Mouse (Mus musculus): ENCODE measurements at regions not wholly inside any gene's neighbourhood (a gene's known extent, or its start where the extent isn't known, plus 50 kb on each side); places are given as distances from the start of the nearest gene placed in this dataset.

DNA sequence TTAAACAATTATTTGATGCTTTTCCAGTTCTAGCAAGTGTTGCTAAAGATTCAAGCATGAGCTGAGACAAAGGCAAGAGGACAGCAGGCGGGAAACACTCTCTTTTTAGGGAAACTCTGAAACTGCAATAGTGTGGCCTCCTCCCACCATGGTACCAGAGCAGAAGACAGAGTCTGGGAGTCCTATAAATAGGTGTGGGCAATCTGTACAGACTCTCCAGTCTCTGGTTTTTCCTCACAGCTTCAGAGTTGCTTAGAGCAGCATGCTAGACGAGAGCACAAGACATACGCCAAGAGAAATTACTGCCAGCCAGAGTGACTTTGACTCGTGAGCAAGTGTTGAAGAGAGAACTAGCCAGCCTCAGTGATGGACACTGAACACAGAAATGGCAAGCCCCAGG is 340.3 kb upstream of the Galnt5 start:
- Histone ChIP-seq H3K4me1 (ENCODE audit: control insufficient read depth, insufficient read depth) (no peaks in the 10 kb centered on the region), H3K4me3 (ENCODE audit: low read depth, low read length) (no peak overlapping the region), H3K36me3 (replicated peaks; ENCODE audit: control insufficient read depth, insufficient read depth, low read length) (no peaks in the 10 kb centered on the region), H3K27ac (ENCODE audit: low read depth) (no peak overlapping the region), H3K9me3 (replicated peaks; ENCODE audit: control insufficient read depth, low read length) (no peaks in the 10 kb centered on the region), H3K9ac (replicated peaks; ENCODE audit: low read depth, low read length) (no peak overlapping the region), H3K27me3 (ENCODE audit: control insufficient read depth, insufficient read depth, low read length) (no peaks in the 10 kb centered on the region), H3K4me2 (ENCODE audit: low read depth, low read length) (no peak overlapping the region)
- DNase-seq (ENCODE audit: low spot score) (no peak), ATAC-seq (ENCODE audit: insufficient read depth, low read depth) (no peak)
- WGBS, result 59% methylated on average over 4 of the region's 4 CpGs
- TF ChIP-seq CTCF (IDR thresholded peaks at IDR 0.05; ENCODE audit: low read depth) (no peak), EP300 (IDR thresholded peaks at IDR 0.05; ENCODE audit: low read depth) (no peak)

DNA sequence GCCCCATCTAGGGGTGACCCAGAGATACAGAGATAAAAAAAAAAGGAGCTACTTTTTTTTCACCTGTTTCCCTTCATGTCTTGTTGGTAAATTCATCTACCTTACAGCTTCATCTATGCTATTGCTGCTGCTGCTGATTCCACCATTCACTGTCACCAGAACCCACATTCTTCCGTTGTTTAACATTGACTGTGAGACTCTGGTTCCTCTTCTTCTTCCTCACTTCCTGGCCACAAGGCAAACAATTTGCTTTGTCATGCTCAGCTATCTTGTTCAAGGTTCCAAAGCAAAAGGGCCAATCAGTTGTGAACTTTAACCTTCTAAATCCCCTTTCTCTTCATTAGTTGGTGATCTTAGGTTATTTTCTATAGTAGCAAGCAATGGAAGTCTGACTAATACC is 335.8 kb upstream of the Galnt5 start:
- TF ChIP-seq EP300 (IDR thresholded peaks at IDR 0.05; ENCODE audit: low read depth), result no peak
- no peak for TF ChIP-seq CTCF (IDR thresholded peaks at IDR 0.05; ENCODE audit: low read depth)
- H3K4me2 ChIP-seq (ENCODE audit: low read depth, low read length), result no peak overlapping the region
- no peaks in the 10 kb centered on the region for H3K36me3 ChIP-seq (replicated peaks; ENCODE audit: control insufficient read depth, insufficient read depth, low read length)
- DNase-seq (ENCODE audit: low spot score) (no peak), ATAC-seq (ENCODE audit: insufficient read depth, low read depth) (no peak)
- H3K27me3 ChIP-seq (ENCODE audit: control insufficient read depth, insufficient read depth, low read length), result no peaks in the 10 kb centered on the region
- 57% methylated on average over 1 of the region's 1 CpGs for WGBS
- no peak overlapping the region for H3K9ac ChIP-seq (replicated peaks; ENCODE audit: low read depth, low read length)
- no peaks in the 10 kb centered on the region for H3K4me1 ChIP-seq (ENCODE audit: control insufficient read depth, insufficient read depth)
- no peaks in the 10 kb centered on the region for H3K9me3 ChIP-seq (replicated peaks; ENCODE audit: control insufficient read depth, low read length)
- H3K4me3 ChIP-seq (ENCODE audit: low read depth, low read length), result no peak overlapping the region
- no peak overlapping the region for H3K27ac ChIP-seq (ENCODE audit: low read depth)

GRCm38 (mm10) chr2:57672007-57672643 is 325.6 kb upstream of the Galnt5 start:
- H3K4me3 ChIP-seq (ENCODE audit: low read depth, low read length), result no peak overlapping the region
- no peak overlapping the region for H3K9ac ChIP-seq (replicated peaks; ENCODE audit: low read depth, low read length)
- no peaks in the 10 kb centered on the region for H3K27me3 ChIP-seq (ENCODE audit: control insufficient read depth, insufficient read depth, low read length)
- ATAC-seq (ENCODE audit: insufficient read depth, low read depth) (no peak), DNase-seq (ENCODE audit: low spot score) (no peak)
- TF ChIP-seq CTCF (IDR thresholded peaks at IDR 0.05; ENCODE audit: low read depth), result no peak
- no peak overlapping the region for H3K4me2 ChIP-seq (ENCODE audit: low read depth, low read length)
- H3K36me3 ChIP-seq (replicated peaks; ENCODE audit: control insufficient read depth, insufficient read depth, low read length), result no peaks in the 10 kb centered on the region
- 65% methylated on average over 3 of the region's 3 CpGs for WGBS
- no peak overlapping the region for H3K27ac ChIP-seq (ENCODE audit: low read depth)
- H3K9me3 ChIP-seq (replicated peaks; ENCODE audit: control insufficient read depth, low read length), result no peaks in the 10 kb centered on the region
- no peaks in the 10 kb centered on the region for H3K4me1 ChIP-seq (ENCODE audit: control insufficient read depth, insufficient read depth)

GRCm38 (mm10) chr2:57689877-57690276 is 307.8 kb upstream of the Galnt5 start:
- H3K4me2 ChIP-seq (ENCODE audit: low read depth, low read length), result no peak overlapping the region
- no peak overlapping the region for H3K9ac ChIP-seq (replicated peaks; ENCODE audit: low read depth, low read length)
- TF ChIP-seq CTCF (IDR thresholded peaks at IDR 0.05; ENCODE audit: low read depth), result no peak
- no peak for TF ChIP-seq EP300 (IDR thresholded peaks at IDR 0.05; ENCODE audit: low read depth)
- no peak overlapping the region for H3K4me3 ChIP-seq (ENCODE audit: low read depth, low read length)
- H3K36me3 ChIP-seq (replicated peaks; ENCODE audit: control insufficient read depth, insufficient read depth, low read length), result no peaks in the 10 kb centered on the region
- no peak for ATAC-seq (ENCODE audit: insufficient read depth, low read depth)
- H3K4me1 ChIP-seq (ENCODE audit: control insufficient read depth, insufficient read depth), result no peaks in the 10 kb centered on the region
- DNase-seq (ENCODE audit: low spot score), result no peak
- H3K27me3 ChIP-seq (ENCODE audit: control insufficient read depth, insufficient read depth, low read length), result no peaks in the 10 kb centered on the region
- H3K9me3 ChIP-seq (replicated peaks; ENCODE audit: control insufficient read depth, low read length), result no peaks in the 10 kb centered on the region
- 55% methylated on average over 3 of the region's 3 CpGs for WGBS
- no peak overlapping the region for H3K27ac ChIP-seq (ENCODE audit: low read depth)

DNA sequence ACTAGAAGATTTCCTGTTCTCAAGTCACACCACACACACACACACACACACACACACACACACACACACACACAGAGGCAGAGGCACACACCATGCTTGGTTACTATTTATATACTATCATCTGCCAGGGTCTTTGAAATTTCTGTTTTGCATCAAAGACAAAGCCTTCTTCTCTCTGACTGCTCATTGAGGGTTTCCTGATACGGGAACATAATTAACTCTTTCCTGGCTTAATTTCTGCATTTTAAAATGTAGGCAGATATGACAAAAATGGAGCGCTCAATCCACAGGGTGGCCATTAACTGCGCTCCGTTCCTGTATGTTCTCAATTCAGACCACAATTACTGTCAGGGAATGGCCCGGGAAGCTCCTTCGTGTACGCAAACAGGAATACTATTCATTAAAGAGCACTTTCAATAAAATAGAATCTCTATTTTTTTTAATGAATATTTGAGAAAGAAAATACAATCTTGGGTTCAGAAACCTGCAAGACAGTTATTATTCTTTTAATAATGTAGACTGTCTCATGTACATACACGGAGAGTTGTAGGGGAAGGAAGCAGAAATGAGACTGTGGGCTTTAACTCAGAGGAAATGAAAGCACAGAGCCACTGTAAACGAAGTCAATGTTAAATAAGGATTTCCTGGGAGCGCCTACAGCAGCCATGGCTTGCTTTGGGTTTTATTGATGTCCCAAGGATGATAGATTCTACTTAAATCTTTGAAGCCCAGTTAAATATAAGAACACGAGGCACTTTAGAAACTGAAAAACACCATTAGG is 300.5 kb upstream of the Galnt5 start:
- H3K27me3 ChIP-seq (ENCODE audit: control insufficient read depth, insufficient read depth, low read length), result no peaks in the 10 kb centered on the region
- H3K4me3 ChIP-seq (ENCODE audit: low read depth, low read length), result peak overlapping the region; percentile 6
- no peaks in the 10 kb centered on the region for H3K9me3 ChIP-seq (replicated peaks; ENCODE audit: control insufficient read depth, low read length)
- H3K4me2 ChIP-seq (ENCODE audit: low read depth, low read length), result peak overlapping the region; percentile 36
- H3K36me3 ChIP-seq (replicated peaks; ENCODE audit: control insufficient read depth, insufficient read depth, low read length), result no peaks in the 10 kb centered on the region
- 37% methylated on average over 11 of the region's 11 CpGs for WGBS
- no peak for ATAC-seq (ENCODE audit: insufficient read depth, low read depth)
- no peak for DNase-seq (ENCODE audit: low spot score)
- no peak for TF ChIP-seq CTCF (IDR thresholded peaks at IDR 0.05; ENCODE audit: low read depth)
- no peak for TF ChIP-seq EP300 (IDR thresholded peaks at IDR 0.05; ENCODE audit: low read depth)
- H3K4me1 ChIP-seq (ENCODE audit: control insufficient read depth, insufficient read depth), result 0 out of 2 replicates have a peak, but pooled peaks cover 4% of the 10 kb centered on the region
- no peak overlapping the region for H3K9ac ChIP-seq (replicated peaks; ENCODE audit: low read depth, low read length)
- no peak overlapping the region for H3K27ac ChIP-seq (ENCODE audit: low read depth)
